Mouse (Mus musculus) hindbrain, embryonic 11.5 days (tissue): ENCODE data around the gene Tead4. TPM values are rescaled to one million over a fixed set of nuclear protein-coding genes. Genes with fewer than 3 reads are reported as not detected.
A peak's percentile ranks its signal among the peaks of the same experiment; 100 is the strongest.
"Not testable (repeated sequence)": the region's sequence is repeated elsewhere in the genome, so short reads cannot be mapped to it uniquely, and the experiment has no call there.

Experiments used
- ATAC-seq: fragments of 200-750 bp; cut with Nextera tagmentation; 2 replicates; pipeline ENCODE4 v1.8.0; 2017; ENCODE audit warnings: mild to moderate bottlenecking, moderate TSS enrichment, moderate library complexity; ENCODE audit not compliant: low FRiP score
- DNase-seq: peaks from one replicate; pipeline ENCODE4 v3.0.0-alpha.2; 2015; ENCODE audit warnings: low spot score
- H3K27ac ChIP-seq: fragments of 300-500 bp; sonication (generic); 2 replicates; pipeline ENCODE4 v1.5.1; 2014; ENCODE audit warnings: mild to moderate bottlenecking, low read depth, low read length
- H3K27me3 ChIP-seq: fragments of 300-500 bp; sonication (generic); 2 replicates; pipeline ENCODE4 v1.6.1; 2014; ENCODE audit warnings: mild to moderate bottlenecking, low read length, moderate library complexity, mixed read lengths; ENCODE audit not compliant: control insufficient read depth, insufficient read depth
- H3K36me3 ChIP-seq: fragments of 300-500 bp; sonication (generic); 2 replicates; pipeline ENCODE4 v1.6.1; 2014; ENCODE audit warnings: mild to moderate bottlenecking, low read length, moderate library complexity, mixed read lengths; ENCODE audit not compliant: control insufficient read depth, insufficient read depth
- H3K4me1 ChIP-seq: fragments of 300-500 bp; sonication (generic); replicated peaks from 2 replicates; pipeline ENCODE4 v1.6.1; 2014; ENCODE audit warnings: low read length, mixed read lengths; ENCODE audit not compliant: control insufficient read depth, insufficient read depth
- H3K4me2 ChIP-seq: fragments of 300-500 bp; sonication (generic); replicated peaks from 2 replicates; pipeline ENCODE4 v1.6.1; 2014; ENCODE audit warnings: mild to moderate bottlenecking, low read depth, low read length
- H3K4me3 ChIP-seq: fragments of 300-500 bp; sonication (generic); 2 replicates; pipeline ENCODE4 v1.5.1; 2014; ENCODE audit warnings: low read depth, low read length
- H3K9ac ChIP-seq: fragments of 300-500 bp; sonication (generic); 2 replicates; pipeline ENCODE4 v1.6.1; 2014; ENCODE audit warnings: low read depth, low read length
- H3K9me3 ChIP-seq: fragments of 300-500 bp; sonication (generic); 2 replicates; pipeline ENCODE4 v1.6.1; 2016; ENCODE audit warnings: low read length; ENCODE audit not compliant: control insufficient read depth
- WGBS: fragments of 180-500 bp; shearing (Covaris S2); extraction: QIAGEN DNeasy Blood & Tissue Kit; methylation state at CpG from one replicate; pipeline ENCODE4 v1.1.7; 2014; 5-methylcytosine and 5-hydroxymethylcytosine counted together
- polyA plus RNA-seq: library from polyadenylated mRNA; unstranded; fragments of >200 nt; fragmentation: Nextera tagmentation; extraction: Ambion mirVana; gene quantifications from 2 replicates; pipeline ENCODE4 v1.2.1, GENCODE M21; 2014

Gene Tead4
- polyA plus RNA-seq, 1 experiment from 2014 or later, result 1.7 TPM

DNA sequence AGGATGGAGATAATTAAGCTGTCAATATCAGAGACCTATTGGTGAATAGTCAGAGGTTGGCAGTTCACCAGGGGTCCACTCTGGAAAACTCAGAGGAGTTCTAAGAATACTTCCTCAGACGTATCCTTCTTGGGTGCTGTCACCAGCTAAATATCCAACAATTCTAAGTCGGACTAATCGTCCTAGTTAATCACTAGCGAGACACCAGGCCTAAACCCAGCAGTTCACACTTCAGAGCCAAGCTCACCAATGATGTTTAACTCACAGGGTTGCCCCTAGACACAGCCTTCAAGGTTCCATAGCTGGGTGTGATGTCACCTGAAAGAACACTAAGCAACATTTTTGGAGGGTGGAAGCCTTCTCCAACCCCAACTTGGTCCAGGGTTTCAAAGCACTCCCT lies 85.6 kb downstream of the Tead4 start:
- not testable (repeated sequence) for H3K4me1 ChIP-seq, H3K4me2 ChIP-seq, H3K4me3 ChIP-seq, DNase-seq, H3K9me3 ChIP-seq, H3K27ac ChIP-seq, H3K27me3 ChIP-seq, ATAC-seq, H3K9ac ChIP-seq, H3K36me3 ChIP-seq
- 93% methylated on average over 4 of the region's 4 CpGs for WGBS

DNA sequence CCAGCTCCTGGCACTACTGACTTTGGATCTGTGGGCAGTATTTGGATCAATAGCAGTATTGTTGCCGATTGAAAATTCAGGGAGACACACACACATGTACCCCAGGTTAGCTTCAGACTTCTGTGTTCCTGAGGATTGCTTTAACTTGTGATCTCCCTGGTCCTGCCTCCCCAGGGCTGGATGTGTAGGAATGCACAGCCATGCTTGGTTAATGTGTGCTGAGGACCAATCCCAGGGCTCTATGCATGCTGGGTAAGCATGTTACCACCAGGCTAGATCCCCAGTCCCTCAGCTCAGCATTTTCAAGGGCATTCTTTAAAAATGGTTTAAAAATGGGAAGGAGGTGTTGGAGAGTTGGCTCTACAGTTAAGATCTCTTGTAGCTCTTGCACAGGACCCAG lies 91.4 kb downstream of the Tead4 start:
- ATAC-seq, H3K9me3 ChIP-seq, H3K4me3 ChIP-seq, DNase-seq, H3K9ac ChIP-seq, H3K4me1 ChIP-seq, H3K36me3 ChIP-seq, H3K27ac ChIP-seq, H3K27me3 ChIP-seq, H3K4me2 ChIP-seq: not testable (repeated sequence)
- 100% methylated on average over 1 of the region's 1 CpGs for WGBS

DNA sequence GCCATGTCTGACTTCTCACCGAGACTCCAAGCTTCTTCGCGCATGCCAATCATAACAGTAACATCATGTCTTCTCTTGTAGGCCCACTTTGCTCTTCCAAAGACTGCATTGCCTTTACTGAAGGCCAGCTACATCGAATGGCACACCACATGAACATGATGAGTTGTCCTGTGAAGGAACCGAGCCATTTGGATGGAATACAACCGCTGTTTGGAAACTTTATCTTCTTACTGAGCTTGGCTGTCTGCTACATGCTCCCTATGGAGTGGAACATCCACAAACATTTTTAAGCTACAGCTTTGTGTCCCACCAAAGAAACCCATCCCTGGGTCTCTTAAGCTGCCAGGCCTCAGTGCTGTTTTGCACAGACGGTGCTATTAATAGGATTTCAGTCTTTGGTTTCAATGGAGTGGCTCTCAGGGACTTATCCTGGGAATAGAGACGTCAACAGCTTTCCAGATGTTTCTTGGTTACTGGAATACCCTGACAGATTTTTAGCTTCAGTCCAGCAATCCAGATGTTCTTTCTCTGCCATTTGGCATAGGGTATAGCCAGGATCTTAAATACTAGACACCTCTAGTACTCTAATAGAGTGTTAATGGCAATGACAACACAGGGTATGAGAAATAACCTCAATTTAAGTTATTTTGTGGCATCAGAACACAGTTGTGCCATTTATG lies 92.0 kb downstream of the Tead4 start:
- WGBS, result 88% methylated on average over 8 of the region's 8 CpGs
- Histone ChIP-seq H3K4me3 (no peak overlapping the region), H3K36me3 (no peaks in the 10 kb centered on the region), H3K27ac (no peak overlapping the region), H3K4me1 (no peaks in the 10 kb centered on the region), H3K4me2 (no peak overlapping the region), H3K9ac (no peak overlapping the region), H3K27me3 (no peaks in the 10 kb centered on the region), H3K9me3 (no peaks in the 10 kb centered on the region)
- ATAC-seq (no peak), DNase-seq (no peak)

DNA sequence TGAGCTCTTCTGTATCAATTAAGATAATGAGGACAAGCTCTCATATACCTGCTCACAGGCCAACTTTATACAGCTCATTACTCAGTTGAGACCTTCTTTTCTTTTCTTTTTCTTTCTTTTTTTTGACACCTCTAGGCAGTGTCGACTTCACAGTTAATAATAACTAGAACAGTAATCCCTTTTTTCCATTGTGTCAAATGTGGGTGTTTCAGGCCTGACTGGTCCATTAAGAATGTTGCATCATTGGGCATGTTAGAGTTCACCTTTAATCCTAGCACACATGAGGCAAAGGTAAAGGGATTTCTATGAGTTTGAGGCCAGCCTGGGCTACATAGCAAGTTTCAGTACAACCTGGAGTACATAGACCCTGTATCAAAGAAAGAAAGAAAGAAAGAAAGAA lies 97.1 kb downstream of the Tead4 start:
- Histone ChIP-seq H3K4me1 (no peaks in the 10 kb centered on the region), H3K27me3 (no peaks in the 10 kb centered on the region), H3K27ac (no peak overlapping the region), H3K4me3 (no peak overlapping the region), H3K9ac (no peak overlapping the region), H3K4me2 (no peak overlapping the region), H3K9me3 (no peaks in the 10 kb centered on the region), H3K36me3 (no peaks in the 10 kb centered on the region)
- ATAC-seq (no peak), DNase-seq (no peak)
- 86% methylated on average over 1 of the region's 1 CpGs for WGBS

DNA sequence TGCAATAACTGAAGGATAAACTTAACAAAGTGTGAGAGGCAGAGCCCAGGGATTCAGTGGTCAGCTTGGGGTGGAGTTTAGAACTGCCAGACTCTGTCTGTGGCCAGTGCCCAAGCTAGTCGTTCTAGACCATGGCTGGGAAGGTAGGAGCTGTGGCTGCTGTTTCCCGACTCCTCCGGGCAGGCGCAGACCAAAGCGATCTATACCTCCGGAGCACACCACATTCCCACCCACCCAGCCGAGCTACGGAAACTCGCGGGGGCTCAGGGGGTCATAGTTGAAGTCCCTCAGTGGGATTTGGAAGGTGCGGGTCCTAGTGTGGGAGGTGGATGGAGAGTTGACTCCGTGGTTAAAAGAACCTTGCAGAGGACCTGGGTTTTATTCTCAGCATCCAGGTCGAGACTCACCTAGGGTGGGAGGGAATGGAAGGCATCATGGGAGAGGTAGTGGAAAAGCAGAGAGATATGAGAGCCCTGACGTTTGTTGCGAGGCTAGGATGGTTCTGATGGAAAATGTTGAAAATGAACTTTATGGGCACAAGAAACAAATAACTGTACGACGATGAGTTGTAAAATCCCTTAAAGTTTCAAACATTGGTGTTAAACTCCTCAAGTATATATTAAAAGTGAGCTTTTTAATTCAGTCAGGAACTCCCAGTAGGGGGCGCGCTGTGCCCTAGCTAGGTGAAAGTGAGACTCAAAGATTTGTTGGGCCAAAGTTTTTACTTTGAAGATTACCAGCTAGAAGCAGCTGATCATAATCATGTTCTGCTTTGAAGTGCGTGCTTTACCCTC lies 99.6 kb downstream of the Tead4 start:
- no peak overlapping the region for H3K27ac ChIP-seq
- H3K9ac ChIP-seq, result no peak overlapping the region
- peak overlapping the region; percentile 56 for H3K4me3 ChIP-seq
- WGBS, result under 1% methylated on average over 20 of the region's 20 CpGs
- no peaks in the 10 kb centered on the region for H3K27me3 ChIP-seq
- H3K4me1 ChIP-seq, result no peaks in the 10 kb centered on the region
- DNase-seq (peak; percentile 78), ATAC-seq (no peak)
- no peaks in the 10 kb centered on the region for H3K9me3 ChIP-seq
- no peaks in the 10 kb centered on the region for H3K36me3 ChIP-seq
- H3K4me2 ChIP-seq, result peak overlapping the region; percentile 90

DNA sequence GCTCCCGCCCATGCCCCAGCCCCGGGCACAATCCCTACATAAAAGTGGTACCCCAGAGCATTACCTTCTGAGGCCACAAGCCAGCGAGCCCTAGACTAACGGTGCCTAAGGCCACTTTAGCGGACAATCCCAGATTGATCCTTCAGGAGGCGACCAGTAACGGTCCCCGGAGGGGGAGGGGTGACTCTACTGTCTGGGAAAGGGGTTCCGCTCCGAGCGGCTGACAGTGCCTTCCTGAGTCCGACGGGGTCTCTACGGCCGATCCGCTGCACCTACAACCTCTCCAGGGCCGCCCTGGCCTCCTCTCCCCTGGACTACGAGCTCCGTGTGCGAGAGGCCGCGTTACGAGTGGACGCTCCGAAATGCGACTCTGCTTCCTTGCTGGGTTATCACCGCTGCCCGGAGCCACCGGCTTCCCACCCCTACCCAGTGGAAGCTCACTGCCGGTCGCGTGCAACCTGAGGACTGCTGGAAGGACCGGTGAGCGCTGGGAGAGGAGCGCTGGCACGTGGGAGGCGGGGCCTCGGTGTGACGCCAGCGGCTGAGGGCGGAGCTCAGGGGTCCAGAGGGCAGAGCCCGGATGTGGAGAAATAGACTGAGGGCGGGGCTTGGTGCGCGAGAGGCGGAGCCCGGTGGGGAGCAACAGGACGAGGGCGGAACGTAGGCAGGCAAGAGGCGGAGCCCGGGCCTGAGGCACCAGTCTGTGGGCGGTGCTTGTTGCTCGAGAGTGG lies 100.3 kb downstream of the Tead4 start:
- H3K4me3 ChIP-seq, result peak overlapping the region; percentile 56
- no peaks in the 10 kb centered on the region for H3K36me3 ChIP-seq
- ATAC-seq, result peak; percentile 99
- WGBS, result under 1% methylated on average over 53 of the region's 54 CpGs
- peak overlapping the region; percentile 60 for H3K9ac ChIP-seq
- no peak overlapping the region for H3K27ac ChIP-seq
- H3K9me3 ChIP-seq, result no peaks in the 10 kb centered on the region
- H3K4me1 ChIP-seq, result no peaks in the 10 kb centered on the region
- peak; percentile 98 for DNase-seq
- H3K27me3 ChIP-seq, result no peaks in the 10 kb centered on the region
- H3K4me2 ChIP-seq, result peak overlapping the region; percentile 90

DNA sequence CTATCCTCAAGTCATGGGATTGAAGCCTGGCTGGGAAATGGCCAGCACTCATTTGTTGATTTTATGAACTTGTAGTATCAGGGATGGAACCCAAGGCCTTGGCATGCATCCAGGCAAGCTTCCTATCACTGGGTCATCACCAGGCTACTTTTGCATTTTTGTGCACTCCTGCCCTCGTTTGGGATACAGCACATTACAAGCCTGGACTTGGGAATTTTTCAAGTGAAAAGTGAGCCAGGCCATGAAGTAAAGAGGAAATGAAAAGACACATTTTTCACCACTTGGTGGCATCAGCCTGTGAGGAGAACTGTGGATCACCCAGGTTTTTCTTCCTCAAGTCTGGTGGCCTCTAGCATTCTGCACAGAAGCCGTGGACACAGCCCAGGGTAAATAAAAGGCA lies 117.1 kb downstream of the Tead4 start:
- 56% methylated on average over 2 of the region's 2 CpGs for WGBS
- H3K9ac ChIP-seq, result no peak overlapping the region
- no peak for ATAC-seq
- H3K36me3 ChIP-seq, result no peaks in the 10 kb centered on the region
- DNase-seq, result no peak
- H3K9me3 ChIP-seq, result no peaks in the 10 kb centered on the region
- H3K27me3 ChIP-seq, result no peaks in the 10 kb centered on the region
- H3K4me3 ChIP-seq, result no peak overlapping the region
- H3K4me1 ChIP-seq, result no peaks in the 10 kb centered on the region
- no peak overlapping the region for H3K27ac ChIP-seq
- H3K4me2 ChIP-seq, result no peak overlapping the region

DNA sequence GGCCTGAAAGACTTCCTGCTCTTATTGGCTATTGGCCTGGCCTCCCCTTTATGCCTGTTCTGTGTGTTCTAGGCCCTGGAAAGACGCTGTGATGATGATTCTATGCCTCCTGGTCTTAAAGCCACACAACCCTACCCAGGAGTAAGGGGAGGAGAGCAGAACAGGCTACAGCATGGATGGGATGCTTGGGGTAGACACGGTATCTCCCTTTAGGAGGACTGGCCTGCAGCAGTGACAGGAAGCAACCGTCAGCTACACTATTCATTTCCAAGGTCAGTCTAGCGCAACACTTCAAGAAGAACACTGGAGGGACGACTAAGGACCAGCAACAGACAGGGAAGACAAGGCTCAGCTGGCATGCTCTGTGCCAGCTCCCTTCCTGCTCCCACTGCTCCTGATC lies 119.4 kb downstream of the Tead4 start:
- WGBS, result 68% methylated on average over 5 of the region's 5 CpGs
- Histone ChIP-seq H3K9me3 (no peaks in the 10 kb centered on the region), H3K4me3 (no peak overlapping the region), H3K4me2 (no peak overlapping the region), H3K36me3 (no peaks in the 10 kb centered on the region), H3K27ac (no peak overlapping the region), H3K4me1 (no peaks in the 10 kb centered on the region), H3K27me3 (no peaks in the 10 kb centered on the region), H3K9ac (no peak overlapping the region)
- DNase-seq (no peak), ATAC-seq (no peak)
